Mouse (Mus musculus): ENCODE measurements around the gene Crat.

Crat gene

GRCm38 (mm10) chr2:30403870-30404269 lies 11.7 kb downstream of the Crat start:
- no peak for DNase-seq (ENCODE audit: low spot score)

- DNase-seq (ENCODE audit: low spot score), result no peak
Observed at GRCm38 (mm10) chr2:30402843-30403242, 12.8 kb downstream of the Crat start.

- DNase-seq (ENCODE audit: low spot score), result no peak
Observed at GRCm38 (mm10) chr2:30402351-30402826, 13.2 kb downstream of the Crat start.

- DNase-seq (ENCODE audit: low spot score), result no peak
Observed at GRCm38 (mm10) chr2:30401581-30401980, 14.0 kb downstream of the Crat start.

GRCm38 (mm10) chr2:30399191-30400171 lies 16.1 kb downstream of the Crat start:
- no peak for DNase-seq (ENCODE audit: low spot score)

- no peak for DNase-seq (ENCODE audit: low spot score)
Observed at GRCm38 (mm10) chr2:30397986-30398512, 17.6 kb downstream of the Crat start.

- DNase-seq (ENCODE audit: low spot score), result no peak
Observed at GRCm38 (mm10) chr2:30396246-30396645, 19.4 kb downstream of the Crat start.

- DNase-seq (ENCODE audit: low spot score), result no peak
Observed at GRCm38 (mm10) chr2:30395757-30396156, 19.9 kb downstream of the Crat start.

- DNase-seq (ENCODE audit: low spot score), result no peak
Observed at GRCm38 (mm10) chr2:30393370-30393656, 22.3 kb downstream of the Crat start.

- DNase-seq (ENCODE audit: low spot score), result peak; percentile 35
Observed at GRCm38 (mm10) chr2:30392577-30393369, 22.8 kb downstream of the Crat start.

GRCm38 (mm10) chr2:30392114-30392576 lies 23.5 kb downstream of the Crat start, which contains the start of gene Dolpp1:
Dolpp1 (plus strand) TSS chr2:30392254.
- DNase-seq (ENCODE audit: low spot score), result peak; percentile 93

GRCm38 (mm10) chr2:30389000-30389399 lies 26.6 kb downstream of the Crat start:
- DNase-seq (ENCODE audit: low spot score), result no peak

GRCm38 (mm10) chr2:30386913-30387312 lies 28.7 kb downstream of the Crat start:
- DNase-seq (ENCODE audit: low spot score), result no peak

GRCm38 (mm10) chr2:30385591-30385990 lies 30.0 kb downstream of the Crat start:
- DNase-seq (ENCODE audit: low spot score), result no peak

- no peak for DNase-seq (ENCODE audit: low spot score)
Observed at GRCm38 (mm10) chr2:30384814-30385213, 30.8 kb downstream of the Crat start.

GRCm38 (mm10) chr2:30381377-30381725 lies 34.3 kb downstream of the Crat start:
- DNase-seq (ENCODE audit: low spot score), result peak; percentile 26

- no peak for DNase-seq (ENCODE audit: low spot score)
Observed at GRCm38 (mm10) chr2:30380564-30381376, 34.8 kb downstream of the Crat start.

GRCm38 (mm10) chr2:30379307-30379706 lies 36.3 kb downstream of the Crat start:
- no peak for DNase-seq (ENCODE audit: low spot score)

GRCm38 (mm10) chr2:30377721-30378120 lies 37.9 kb downstream of the Crat start:
- DNase-seq (ENCODE audit: low spot score), result no peak

GRCm38 (mm10) chr2:30375893-30376292 lies 39.7 kb downstream of the Crat start:
- no peak for DNase-seq (ENCODE audit: low spot score)

- DNase-seq (ENCODE audit: low spot score), result no peak
Observed at GRCm38 (mm10) chr2:30372726-30373125, 42.9 kb downstream of the Crat start.

- no peak for DNase-seq (ENCODE audit: low spot score)
Observed at GRCm38 (mm10) chr2:30371544-30371943, 44.1 kb downstream of the Crat start.

Data from spleen, adult 12 weeks (tissue).